Mouse (Mus musculus): ENCODE results near the gene Slc8a1.

Gene Slc8a1

GRCm38 (mm10) chr17:81513368-81513958, 224.7 kb downstream of the Slc8a1 start:
- no peak for DNase-seq (ENCODE audit: low read depth, low spot score)

- no peak for DNase-seq (ENCODE audit: low read depth, low spot score)
These were observed 233.0 kb downstream of the Slc8a1 start for GRCm38 (mm10) chr17:81505162-81505685.

DNA sequence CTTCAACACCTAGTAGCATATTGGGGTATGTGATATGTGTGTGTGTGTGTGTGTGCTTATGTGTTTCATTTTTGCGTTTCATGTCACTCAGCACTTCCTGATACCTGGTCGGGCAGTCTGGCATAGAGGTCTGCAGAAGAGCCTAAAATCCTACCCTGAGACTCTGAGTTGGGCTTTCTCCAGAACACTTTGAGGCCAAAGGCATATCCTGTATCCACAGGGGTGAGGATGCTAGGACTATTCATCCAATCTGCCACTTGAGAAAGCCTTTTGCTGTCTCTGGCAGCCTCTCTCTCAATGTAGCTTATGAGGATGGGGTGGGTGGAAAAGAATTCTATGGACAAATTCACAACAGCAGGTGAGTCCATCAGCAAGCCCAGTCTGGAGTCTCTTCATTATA, 234.1 kb downstream of the Slc8a1 start:
- no peak for DNase-seq (ENCODE audit: low read depth, low spot score)

DNA sequence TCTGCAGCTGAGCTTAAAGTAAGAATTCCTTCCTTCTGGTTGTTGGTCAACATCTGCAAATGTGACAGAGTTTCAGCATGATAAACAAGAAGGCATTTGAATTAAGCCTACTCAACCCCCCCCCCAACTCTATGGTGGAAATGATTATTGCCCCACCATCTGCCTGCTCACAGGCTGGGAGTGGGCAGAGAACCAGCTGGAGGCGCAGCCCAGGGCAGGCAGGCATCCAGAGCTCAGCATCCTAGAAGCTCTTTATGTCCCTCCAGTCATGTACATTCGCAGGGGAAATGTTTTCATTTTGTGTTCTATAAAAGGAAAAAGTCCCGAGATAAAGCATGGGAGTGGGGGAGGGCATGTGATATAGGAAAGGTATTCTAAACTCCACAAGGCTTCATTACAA, 235.4 kb downstream of the Slc8a1 start:
- no peak for DNase-seq (ENCODE audit: low read depth, low spot score)

DNA sequence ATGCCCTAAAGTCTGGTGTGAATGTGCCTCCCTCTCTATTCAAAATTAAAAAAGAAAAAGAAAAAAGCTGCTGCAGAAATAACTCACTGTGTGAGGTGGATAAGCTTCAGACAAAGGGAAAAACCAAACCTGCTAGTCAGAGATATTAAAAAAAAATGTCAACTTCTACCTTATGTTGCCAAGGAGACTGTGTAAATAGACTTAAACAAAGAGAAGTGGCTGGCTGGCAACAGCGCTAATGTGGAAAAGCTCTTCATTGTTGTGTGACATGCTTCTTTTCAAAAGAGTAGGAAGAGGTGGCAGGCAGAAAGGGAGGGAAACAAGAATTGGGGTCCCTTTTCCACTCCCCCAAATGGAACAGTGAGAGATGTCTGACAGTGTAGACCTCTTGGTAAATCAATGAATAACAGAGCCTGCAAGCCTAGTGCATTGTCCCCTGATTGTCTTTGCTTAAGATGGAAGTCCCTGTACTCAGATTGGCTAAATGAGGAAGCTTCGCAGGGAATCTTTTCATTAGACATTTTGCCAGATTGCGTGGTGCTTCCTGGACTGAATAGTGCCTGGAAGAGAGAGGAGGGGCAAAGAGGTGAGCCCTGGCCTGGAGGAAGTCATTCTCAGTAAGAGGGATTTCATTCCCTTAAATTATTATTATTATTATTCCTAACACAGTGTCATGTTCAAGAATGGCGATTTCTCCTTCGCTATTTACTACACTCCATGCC, 237.3 kb downstream of the Slc8a1 start:
- no peak for DNase-seq (ENCODE audit: low read depth, low spot score)

- no peak for DNase-seq (ENCODE audit: low read depth, low spot score)
These were observed 240.3 kb downstream of the Slc8a1 start for GRCm38 (mm10) chr17:81497919-81498318.

DNA sequence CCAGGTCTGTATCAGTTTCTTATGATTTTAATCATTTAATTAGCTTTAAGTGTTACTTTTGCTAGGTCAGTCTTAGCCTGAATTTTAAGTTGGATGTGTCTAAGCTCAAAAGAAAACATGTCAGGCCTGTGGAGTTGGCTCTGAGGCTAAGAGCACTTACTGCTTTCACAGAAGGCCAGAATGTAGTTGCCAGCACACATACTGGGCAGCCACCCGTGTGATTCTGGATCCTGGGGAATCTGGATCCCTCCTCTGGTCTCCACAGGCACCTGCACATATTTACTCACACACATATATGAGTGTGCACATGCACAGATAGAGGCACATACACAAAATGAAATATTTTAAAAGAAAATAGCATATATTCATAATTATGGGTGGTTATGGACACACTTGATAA, 241.6 kb downstream of the Slc8a1 start:
- DNase-seq (ENCODE audit: low read depth, low spot score), result no peak

DNA sequence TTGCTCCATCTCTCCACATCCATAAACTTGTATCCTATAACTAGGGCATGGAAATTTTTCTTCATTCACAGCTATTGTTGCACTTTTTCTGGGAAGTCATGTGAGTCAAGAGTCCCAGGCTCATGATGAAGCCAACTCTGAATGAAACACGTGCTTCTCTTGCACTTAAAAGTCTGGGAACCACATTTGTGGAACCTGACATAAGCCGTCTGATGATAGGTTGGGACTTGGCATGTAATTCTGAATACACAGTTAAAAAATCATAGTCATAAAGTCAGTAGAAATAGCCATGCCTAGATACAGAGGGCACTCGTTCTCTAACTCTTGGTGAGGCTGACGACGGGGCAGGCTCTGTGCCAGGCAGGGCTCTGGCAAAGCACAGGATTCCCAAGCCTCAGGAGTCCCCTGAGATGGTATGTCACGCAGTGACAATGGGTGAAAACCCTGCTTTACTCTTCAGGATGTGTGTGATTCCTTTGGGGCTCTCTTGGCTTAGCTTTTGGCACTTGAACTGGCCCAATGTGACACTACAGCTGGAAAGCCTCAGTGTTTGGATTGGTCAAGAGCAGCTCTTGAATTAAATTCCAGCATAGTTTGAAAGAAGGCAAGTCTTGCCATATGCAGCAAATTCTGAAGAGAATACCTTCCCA, 245.8 kb downstream of the Slc8a1 start:
- DNase-seq (ENCODE audit: low read depth, low spot score), result no peak

DNA sequence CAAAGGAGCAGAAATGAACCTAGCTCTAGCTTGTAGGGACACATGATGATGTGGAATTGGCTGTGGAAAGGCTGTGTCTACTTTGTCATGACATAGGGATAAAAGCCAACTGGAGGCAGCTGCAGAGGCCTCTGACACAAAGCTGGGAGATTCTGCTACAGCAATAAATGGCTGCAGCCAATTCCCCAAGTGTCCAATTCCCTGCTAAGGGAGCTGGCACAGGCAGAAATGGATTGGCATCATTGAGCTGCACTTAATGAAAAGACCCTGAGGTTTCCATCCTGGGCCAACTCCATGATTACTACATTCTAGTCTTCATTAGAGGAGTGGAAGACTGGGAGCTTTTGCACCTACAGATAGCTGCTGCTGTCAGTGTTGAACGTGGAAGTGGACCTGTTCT, 251.8 kb downstream of the Slc8a1 start:
- DNase-seq (ENCODE audit: low read depth, low spot score), result no peak

- DNase-seq (ENCODE audit: low read depth, low spot score), result no peak
These were observed 256.2 kb downstream of the Slc8a1 start for GRCm38 (mm10) chr17:81481843-81482490.

- DNase-seq (ENCODE audit: low read depth, low spot score), result no peak
These were observed 257.6 kb downstream of the Slc8a1 start for GRCm38 (mm10) chr17:81480351-81481161.

DNA sequence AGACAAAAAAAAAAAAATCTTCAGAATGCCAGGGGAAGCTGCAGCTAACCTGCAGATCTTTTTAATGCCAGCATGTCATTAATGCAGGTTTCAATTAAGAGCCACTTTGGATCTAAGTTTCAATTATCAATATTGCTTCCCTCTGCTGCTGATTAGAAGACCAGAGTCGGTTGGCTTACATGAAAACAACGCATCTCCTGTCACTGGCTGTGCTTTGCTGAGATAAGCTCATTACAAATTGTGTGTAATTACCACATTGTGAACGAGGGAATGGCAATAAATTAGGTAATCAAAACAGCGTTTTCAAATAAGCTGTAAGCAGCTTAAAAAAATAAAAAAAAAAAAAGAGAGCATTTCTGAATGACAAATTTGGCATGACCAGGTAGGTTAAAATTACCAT, 258.4 kb downstream of the Slc8a1 start:
- no peak for DNase-seq (ENCODE audit: low read depth, low spot score)

DNA sequence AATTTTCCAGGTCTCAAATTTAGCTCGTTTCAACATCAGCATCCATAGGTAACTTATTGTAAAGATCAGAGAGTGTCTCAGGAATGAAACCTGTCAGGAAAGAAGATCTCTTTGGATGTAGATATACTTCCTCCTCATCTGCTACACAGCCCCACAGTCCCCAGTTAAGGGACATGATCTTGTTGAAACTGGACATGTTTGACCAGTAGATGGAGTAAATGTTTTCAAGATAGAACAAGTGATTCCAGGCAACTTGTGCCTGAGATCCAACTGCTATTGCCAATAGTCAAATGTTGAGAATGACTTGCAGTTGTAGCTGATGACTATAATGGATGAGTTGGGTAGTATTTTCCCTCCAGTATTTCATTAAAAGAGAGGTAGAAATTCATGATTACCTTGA, 260.8 kb downstream of the Slc8a1 start:
- no peak for DNase-seq (ENCODE audit: low read depth, low spot score)

DNA sequence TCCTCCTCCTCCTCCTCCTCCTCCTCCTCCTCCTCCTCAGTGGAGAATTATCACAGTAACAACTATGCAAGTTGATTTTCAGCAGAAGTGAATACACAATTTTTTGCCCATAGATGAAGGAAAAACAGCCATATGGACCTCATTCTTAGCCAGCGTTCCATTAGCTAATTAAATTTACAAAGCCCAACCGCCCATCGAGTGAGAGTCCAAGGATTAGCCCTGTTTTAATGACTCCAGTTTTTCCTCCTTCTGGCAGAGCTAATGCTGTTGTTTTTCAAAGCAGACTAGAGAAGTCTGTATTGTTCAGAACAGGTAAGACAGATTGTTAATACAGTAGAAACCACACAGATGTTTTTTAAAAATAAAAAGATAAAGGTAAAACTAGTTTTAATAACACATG, 264.8 kb downstream of the Slc8a1 start:
- DNase-seq (ENCODE audit: low read depth, low spot score), result no peak

GRCm38 (mm10) chr17:81468941-81469340, 269.2 kb downstream of the Slc8a1 start:
- DNase-seq (ENCODE audit: low read depth, low spot score), result no peak

DNA sequence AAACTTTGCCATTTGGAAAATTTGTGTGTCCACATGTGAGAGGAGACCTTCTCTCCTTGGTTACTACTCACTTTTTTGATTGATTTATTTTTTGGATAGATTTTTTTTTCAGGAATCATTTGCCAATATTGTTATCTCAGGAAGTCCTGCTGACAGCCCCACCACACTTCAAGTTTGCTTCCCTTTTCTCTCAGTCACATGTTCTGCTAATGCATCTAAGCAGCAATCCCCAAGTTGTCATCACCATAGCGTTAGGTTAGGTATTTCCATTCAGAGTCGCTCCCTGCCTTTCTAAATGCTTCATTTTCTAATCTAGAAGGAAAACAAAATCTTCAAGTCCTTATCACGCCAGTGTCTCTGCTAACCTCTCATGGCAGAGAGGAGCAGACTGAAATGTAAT, 278.8 kb downstream of the Slc8a1 start:
- DNase-seq (ENCODE audit: low read depth, low spot score), result no peak

- no peak for DNase-seq (ENCODE audit: low read depth, low spot score)
These were observed 282.2 kb downstream of the Slc8a1 start for GRCm38 (mm10) chr17:81455977-81456376.

DNA sequence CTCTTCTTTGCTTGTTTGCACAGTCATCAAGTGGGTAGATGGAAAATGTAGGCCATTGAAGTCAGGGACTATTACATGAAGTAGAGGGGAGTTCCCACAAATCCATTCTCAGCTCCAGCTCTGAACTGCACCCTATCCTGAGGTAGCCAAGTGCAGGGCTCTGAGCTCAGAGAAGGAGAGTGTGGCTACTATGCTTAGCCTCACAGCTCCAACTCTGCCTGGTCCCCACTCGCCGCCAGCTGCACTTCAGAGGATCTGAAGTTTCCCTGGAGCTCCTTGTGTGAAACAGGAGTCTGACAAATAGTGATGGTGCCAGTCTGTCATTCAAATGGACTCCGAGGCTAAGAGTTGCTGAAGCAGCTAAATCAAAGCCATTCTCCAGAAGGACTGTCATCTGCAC, 282.9 kb downstream of the Slc8a1 start:
- no peak for DNase-seq (ENCODE audit: low read depth, low spot score)

DNA sequence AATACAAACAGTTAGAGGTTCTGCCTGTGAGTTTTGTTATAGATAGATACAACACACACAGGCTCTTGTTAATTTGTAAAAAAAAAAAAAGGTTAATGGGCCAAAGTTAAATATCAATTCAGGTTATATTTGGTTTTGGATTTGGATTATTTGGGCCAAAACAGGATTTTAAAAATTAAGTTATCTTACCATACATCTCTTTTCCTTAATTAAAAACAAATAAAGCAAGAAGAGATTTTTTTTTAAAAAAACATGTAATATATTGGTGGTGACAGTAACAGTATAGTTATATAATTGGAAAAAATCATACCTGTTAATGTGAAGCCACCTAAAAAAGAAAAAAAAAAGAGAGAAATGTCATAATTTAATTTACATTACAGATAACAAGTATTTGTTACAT, 296.7 kb downstream of the Slc8a1 start, which contains the start of gene Gm11096:
TSS of gene Gm11096 (plus strand) at position 301 of the 400 bp plus-strand sequence.
- DNase-seq (ENCODE audit: low read depth, low spot score), result no peak

- DNase-seq (ENCODE audit: low read depth, low spot score), result no peak
These were observed 305.0 kb downstream of the Slc8a1 start for GRCm38 (mm10) chr17:81433148-81433547.

GRCm38 (mm10) chr17:81432733-81433132, 305.4 kb downstream of the Slc8a1 start:
- DNase-seq (ENCODE audit: low read depth, low spot score), result no peak
